Mouse (Mus musculus) ES-E14 (cell line): ENCODE results near the gene Ssna1. TPM values are rescaled to one million over a fixed set of nuclear protein-coding genes. Genes with fewer than 3 reads are reported as not detected.

Experiments
- DNase-seq: peaks from one replicate; pipeline ENCODE4 v3.0.0-alpha.2; 2013; ENCODE audit warnings: low read depth, low spot score
- H3K27ac ChIP-seq: 2 replicates; pipeline ENCODE4 v1.5.1; 2012; ENCODE audit warnings: low read depth, mild to moderate bottlenecking, low read length, moderate library complexity, mixed read lengths; ENCODE audit not compliant: poor library complexity, insufficient read depth, severe bottlenecking
- H3K36me3 ChIP-seq: 2 replicates; pipeline ENCODE4 v1.6.1; 2012; ENCODE audit warnings: mild to moderate bottlenecking, low read length, moderate library complexity, mixed read lengths; ENCODE audit not compliant: control insufficient read depth, poor library complexity, insufficient read depth, severe bottlenecking
- H3K4me1 ChIP-seq, 2 experiments: fragments of 150-350 bp in 1 of 2; sonication (generic) in 1 of 2; 2 replicates each; pipeline ENCODE4 v1.6.1; 2012; ENCODE audit warnings: low read length in 2 of 2, mild to moderate bottlenecking in 1 of 2, mixed read lengths in 1 of 2; ENCODE audit not compliant: control insufficient read depth in 2 of 2, insufficient read depth in 2 of 2, poor library complexity in 1 of 2
- H3K4me3 ChIP-seq, 2 experiments: fragments of 150-350 bp in 1 of 2; sonication (generic) in 1 of 2; 2 replicates each; pipeline ENCODE4 v1.5.1; 2012; ENCODE audit warnings: low read length in 2 of 2, low read depth in 1 of 2, mild to moderate bottlenecking in 1 of 2, mixed read lengths in 1 of 2; ENCODE audit not compliant: insufficient read depth in 1 of 2, poor library complexity in 1 of 2, severe bottlenecking in 1 of 2
- H3K9ac ChIP-seq: 2 replicates; pipeline ENCODE4 v1.6.1; 2012; ENCODE audit warnings: low read depth, mild to moderate bottlenecking, low read length, mixed read lengths; ENCODE audit not compliant: poor library complexity, insufficient read depth, severe bottlenecking
- H3K9me3 ChIP-seq: fragments of 150-350 bp; sonication (generic); 2 replicates; pipeline ENCODE4 v1.6.1; 2012; ENCODE audit warnings: low read depth, mild to moderate bottlenecking, low read length; ENCODE audit not compliant: control insufficient read depth, insufficient read depth
- CHD2 ChIP-seq: IDR thresholded peaks from 2 replicates; pipeline ENCODE4 v1.6.1; 2014; ENCODE audit warnings: mild to moderate bottlenecking, low read depth, low read length, inconsistent platforms
- HCFC1 ChIP-seq: IDR thresholded peaks from 2 replicates; pipeline ENCODE4 v1.6.1; 2012; ENCODE audit warnings: low read length, inconsistent platforms, borderline replicate concordance; ENCODE audit not compliant: insufficient read depth
- MAFK ChIP-seq: IDR thresholded peaks from 2 replicates; pipeline ENCODE4 v1.6.1; 2014; ENCODE audit warnings: mild to moderate bottlenecking, low read depth, low read length, inconsistent platforms; ENCODE audit not compliant: insufficient read depth
- ZC3H11A ChIP-seq: IDR thresholded peaks from 2 replicates; pipeline ENCODE4 v1.6.1; 2012; ENCODE audit warnings: low read depth, mild to moderate bottlenecking, inconsistent platforms, low read length, borderline replicate concordance
- ZNF384 ChIP-seq: IDR thresholded peaks from 2 replicates; pipeline ENCODE4 v1.6.1; 2012; ENCODE audit warnings: low read depth, low read length, inconsistent platforms
- in situ Hi-C, 2 experiments: fragments of 600-800 bp; cut with MboI; formaldehyde crosslinking; loops; one replicate each; pipeline ENCODE4 v1.15.1; 2025; ENCODE audit warnings: low sequenced_read_pairs in 2 of 2, inconsistent platforms in 1 of 2; ENCODE audit not compliant: unreplicated experiment in 2 of 2
- total RNA-seq: library from RNA; depleted of rRNA; stranded (reverse); fragments of 300-350 nt; gene quantifications from 2 replicates; pipeline ENCODE4 v1.2.3, GENCODE M21; 2012

The Ssna1 gene
- total RNA-seq, 1 experiment: 70.6 TPM

- DNase-seq: no peak
- peaks cover 10 to 35% of the 10 kb centered on the region in 2 experiments for H3K4me1 ChIP-seq
- no peak overlapping the region for H3K27ac ChIP-seq
- H3K36me3 ChIP-seq: peaks cover 4% of the 10 kb centered on the region; the same call in 1 of the 2 replicates
- H3K9ac ChIP-seq: no peak overlapping the region
- in situ Hi-C loops: no loop called here
- no peaks in the 10 kb centered on the region for H3K9me3 ChIP-seq
- TF ChIP-seq HCFC1 (no peak), CHD2 (no peak), ZC3H11A (no peak), MAFK (no peak), ZNF384 (no peak)
- H3K4me3 ChIP-seq: peak overlapping the region; percentile 9 to 83
These were observed 30.8 kb downstream of the Ssna1 start for GRCm38 (mm10) chr2:25241438-25241775.

- Histone ChIP-seq H3K4me3 (peak overlapping the region; percentile 9 to 35), H3K36me3 (peaks cover 3% of the 10 kb centered on the region; the same call in 1 of the 2 replicates), H3K4me1 (peaks cover 11 to 41% of the 10 kb centered on the region in 2 experiments), H3K27ac (no peak overlapping the region; the same call in 1 of the 2 replicates), H3K9me3 (no peaks in the 10 kb centered on the region), H3K9ac (peak overlapping the region; percentile 27; the same call in 1 of the 2 replicates)
- DNase-seq: peak; percentile 91
- TF ChIP-seq HCFC1 (peak; percentile 56; the same call in 1 of the 2 replicates), ZC3H11A (no peak)
- in situ Hi-C loops: no loop called here
These were observed 31.4 kb downstream of the Ssna1 start for GRCm38 (mm10) chr2:25240723-25241437.

GRCm38 (mm10) chr2:25240310-25240709, 31.9 kb downstream of the Ssna1 start:
- no peaks in the 10 kb centered on the region; the same call in 1 of the 2 replicates for H3K36me3 ChIP-seq
- H3K4me1 ChIP-seq: peaks cover 11 to 41% of the 10 kb centered on the region in 2 experiments
- 0 out of 2 replicates have a peak overlapping the region, but pooled peaks have one; percentile 26 for H3K27ac ChIP-seq
- H3K9ac ChIP-seq: peak overlapping the region; percentile 27; the same call in 1 of the 2 replicates
- DNase-seq: no peak
- TF ChIP-seq ZNF384 (no peak), HCFC1 (no peak), MAFK (no peak), CHD2 (no peak), ZC3H11A (no peak)
- H3K4me3 ChIP-seq: peak overlapping the region in 1 of 2 experiments; percentile 9; a peak in 2 of 4 replicates
- in situ Hi-C loops: no loop called here
- no peaks in the 10 kb centered on the region for H3K9me3 ChIP-seq

- H3K9ac ChIP-seq: no peak overlapping the region
- H3K9me3 ChIP-seq: no peaks in the 10 kb centered on the region
- TF ChIP-seq ZNF384 (no peak), CHD2 (no peak), HCFC1 (no peak), MAFK (no peak)
- no peak for DNase-seq
- H3K36me3 ChIP-seq: no peaks in the 10 kb centered on the region
- H3K27ac ChIP-seq: no peak overlapping the region
- H3K4me1 ChIP-seq: peaks cover 11 to 42% of the 10 kb centered on the region in 2 experiments
- in situ Hi-C loops: no loop called here
- H3K4me3 ChIP-seq: no peak overlapping the region
These were observed 32.5 kb downstream of the Ssna1 start for GRCm38 (mm10) chr2:25239766-25240165.

- Histone ChIP-seq H3K9me3 (no peaks in the 10 kb centered on the region), H3K4me1 (peaks cover 11 to 40% of the 10 kb centered on the region in 2 experiments), H3K36me3 (no peaks in the 10 kb centered on the region), H3K9ac (no peak overlapping the region), H3K27ac (no peak overlapping the region), H3K4me3 (no peak overlapping the region)
- in situ Hi-C loops: no loop called here
- no peak for TF ChIP-seq MAFK
- no peak for TF ChIP-seq HCFC1
- TF ChIP-seq CHD2: no peak
- no peak for TF ChIP-seq ZNF384
- no peak for TF ChIP-seq ZC3H11A
- DNase-seq: no peak
These were observed 34.1 kb downstream of the Ssna1 start for GRCm38 (mm10) chr2:25238106-25238505.
